Mouse (Mus musculus) monocyte, adult 5-6 weeks (primary cell): ENCODE data around the gene Ric8b. TPM values are rescaled to one million over a fixed set of nuclear protein-coding genes. Genes with fewer than 3 reads are reported as not detected.

Source experiments
- ATAC-seq: fragments of 153-309, 156-312 bp; replicated peaks from 2 replicates; pipeline ENCODE4 v1.8.0; 2017; ENCODE audit warnings: mild to moderate bottlenecking; ENCODE audit not compliant: low TSS enrichment, insufficient number of reproducible peaks, severe bottlenecking, poor library complexity, low FRiP score
- total RNA-seq: library from RNA; stranded (forward); fragments of 200-1000, 200-491, 200-594 nt; gene quantifications from 3 replicates; pipeline ENCODE4 v1.2.3, GENCODE M21; 2017

Gene Ric8b
- total RNA-seq, 1 experiment from 2014 or later = 25.4 TPM

- no peak for ATAC-seq
Observed at GRCm38 (mm10) chr10:84950384-84950783, 33.0 kb downstream of the Ric8b start.

GRCm38 (mm10) chr10:84954236-84954635, 36.8 kb downstream of the Ric8b start:
- ATAC-seq = no peak

- ATAC-seq = no peak
Observed at GRCm38 (mm10) chr10:84956173-84956572, 38.8 kb downstream of the Ric8b start.

GRCm38 (mm10) chr10:84958597-84958996, 41.2 kb downstream of the Ric8b start:
- ATAC-seq = no peak

GRCm38 (mm10) chr10:84960380-84960930, 43.0 kb downstream of the Ric8b start:
- no peak for ATAC-seq

- no peak for ATAC-seq
Observed at GRCm38 (mm10) chr10:84963126-84963525, 45.7 kb downstream of the Ric8b start.

GRCm38 (mm10) chr10:84963726-84964125, 46.3 kb downstream of the Ric8b start:
- ATAC-seq = no peak

GRCm38 (mm10) chr10:84966542-84966941, 49.1 kb downstream of the Ric8b start:
- ATAC-seq = no peak

GRCm38 (mm10) chr10:84967645-84968044, 50.2 kb downstream of the Ric8b start:
- no peak for ATAC-seq

- ATAC-seq = no peak
Observed at GRCm38 (mm10) chr10:84968852-84969704, 51.7 kb downstream of the Ric8b start.

- no peak for ATAC-seq
Observed at GRCm38 (mm10) chr10:84975264-84975663, 57.8 kb downstream of the Ric8b start.

- no peak for ATAC-seq
Observed at GRCm38 (mm10) chr10:84976588-84977351, 59.4 kb downstream of the Ric8b start.

GRCm38 (mm10) chr10:84980291-84980690, 62.9 kb downstream of the Ric8b start:
- no peak for ATAC-seq

- no peak for ATAC-seq
Observed at GRCm38 (mm10) chr10:84981441-84981840, 64.0 kb downstream of the Ric8b start.

GRCm38 (mm10) chr10:84982675-84983074, 65.3 kb downstream of the Ric8b start:
- ATAC-seq = no peak

- ATAC-seq = no peak
Observed at GRCm38 (mm10) chr10:84985956-84986355, 68.5 kb downstream of the Ric8b start.

- ATAC-seq = no peak
Observed at GRCm38 (mm10) chr10:84987666-84988065, 70.2 kb downstream of the Ric8b start.

- no peak for ATAC-seq
Observed at GRCm38 (mm10) chr10:84988650-84989049, 71.2 kb downstream of the Ric8b start.

GRCm38 (mm10) chr10:84994346-84994745, 76.9 kb downstream of the Ric8b start:
- ATAC-seq = no peak

- no peak for ATAC-seq
Observed at GRCm38 (mm10) chr10:84994971-84995370, 77.6 kb downstream of the Ric8b start.
